Mouse (Mus musculus) CD4-positive, CD25-positive, alpha-beta regulatory T cell, adult 4 months (primary cell): ENCODE results near the gene Pld2. TPM values are rescaled to one million over a fixed set of nuclear protein-coding genes. Genes with fewer than 3 reads are reported as not detected.
"Not testable (repeated sequence)": the region's sequence is repeated elsewhere in the genome, so short reads cannot be mapped to it uniquely, and the experiment has no call there.

Source experiments
- ATAC-seq: one replicate; pipeline ENCODE4 v1.8.0; 2017
- polyA plus RNA-seq, 2 experiments: library from polyadenylated mRNA; unstranded; fragments of 100-300 nt; shearing (Covaris generic); gene quantifications; one replicate each; pipeline ENCODE4 v1.2.1; 2017

The Pld2 gene
- 1 to 10 TPM; 2.7 to 3.9 TPM for polyA plus RNA-seq

- ATAC-seq = peak; percentile 95
Measured at GRCm38 (mm10) chr11:70539877-70540587, at the start of gene Pld2. Gene Pld2 (plus strand): TSS chr11:70540064.

- ATAC-seq = no peak
Measured at GRCm38 (mm10) chr11:70499566-70500475, 40.0 kb upstream of the Pld2 start.

- no peak for ATAC-seq
Measured at GRCm38 (mm10) chr11:70500476-70500812, 39.4 kb upstream of the Pld2 start.

GRCm38 (mm10) chr11:70502018-70502417 is 37.8 kb upstream of the Pld2 start:
- no peak for ATAC-seq

GRCm38 (mm10) chr11:70504970-70505369 is 34.9 kb upstream of the Pld2 start, which contains the start of gene Tm4sf5:
Gene Tm4sf5 (plus strand): TSS chr11:70505244.
- ATAC-seq = no peak

- peak; percentile 74 for ATAC-seq
Measured at GRCm38 (mm10) chr11:70506385-70506784, 33.5 kb upstream of the Pld2 start.

GRCm38 (mm10) chr11:70506962-70507515 is 32.8 kb upstream of the Pld2 start:
- no peak for ATAC-seq

- peak; percentile 71 for ATAC-seq
Measured at GRCm38 (mm10) chr11:70509753-70510564, 29.9 kb upstream of the Pld2 start.

- no peak for ATAC-seq
Measured at GRCm38 (mm10) chr11:70511242-70511641, 28.6 kb upstream of the Pld2 start.

- no peak for ATAC-seq
Measured at GRCm38 (mm10) chr11:70511825-70512224, 28.0 kb upstream of the Pld2 start.

GRCm38 (mm10) chr11:70512709-70513342 is 27.0 kb upstream of the Pld2 start:
- peak; percentile 59 for ATAC-seq

- no peak for ATAC-seq
Measured at GRCm38 (mm10) chr11:70513520-70513919, 26.3 kb upstream of the Pld2 start.

GRCm38 (mm10) chr11:70514288-70514687 is 25.6 kb upstream of the Pld2 start, which contains the start of gene Vmo1:
Gene Vmo1 (minus strand): TSS chr11:70514616.
- ATAC-seq = no peak

- no peak for ATAC-seq
Measured at GRCm38 (mm10) chr11:70516352-70516751, 23.5 kb upstream of the Pld2 start.

GRCm38 (mm10) chr11:70518436-70518835 is 21.4 kb upstream of the Pld2 start:
- ATAC-seq = no peak

GRCm38 (mm10) chr11:70518923-70519322 is 20.9 kb upstream of the Pld2 start, which contains the start of gene Gltpd2:
Gene Gltpd2 (plus strand): TSS chr11:70519196.
- ATAC-seq = no peak

- no peak for ATAC-seq
Measured at GRCm38 (mm10) chr11:70520178-70520769, 19.6 kb upstream of the Pld2 start.

- ATAC-seq = not testable (repeated sequence)
Measured at GRCm38 (mm10) chr11:70523306-70523989, 16.4 kb upstream of the Pld2 start.

GRCm38 (mm10) chr11:70524782-70525181 is 15.1 kb upstream of the Pld2 start:
- peak; percentile 9 for ATAC-seq

GRCm38 (mm10) chr11:70525184-70525678 is 14.6 kb upstream of the Pld2 start, which contains the start of gene Psmb6:
Gene Psmb6 (plus strand): TSS chr11:70525367.
- peak; percentile 97 for ATAC-seq
